Mouse (Mus musculus) lung, postnatal 0 days (tissue): ENCODE results near the gene Fmnl3.

ENCODE experiments used
- CTCF ChIP-seq: IDR thresholded peaks from 2 replicates; pipeline ENCODE4 v1.5.1; 2016; ENCODE audit warnings: antibody characterized with exemption, mild to moderate bottlenecking
- EP300 ChIP-seq: IDR thresholded peaks from 2 replicates; pipeline ENCODE4 v1.6.1; 2016; ENCODE audit warnings: antibody characterized with exemption, mild to moderate bottlenecking, control low read depth

DNA sequence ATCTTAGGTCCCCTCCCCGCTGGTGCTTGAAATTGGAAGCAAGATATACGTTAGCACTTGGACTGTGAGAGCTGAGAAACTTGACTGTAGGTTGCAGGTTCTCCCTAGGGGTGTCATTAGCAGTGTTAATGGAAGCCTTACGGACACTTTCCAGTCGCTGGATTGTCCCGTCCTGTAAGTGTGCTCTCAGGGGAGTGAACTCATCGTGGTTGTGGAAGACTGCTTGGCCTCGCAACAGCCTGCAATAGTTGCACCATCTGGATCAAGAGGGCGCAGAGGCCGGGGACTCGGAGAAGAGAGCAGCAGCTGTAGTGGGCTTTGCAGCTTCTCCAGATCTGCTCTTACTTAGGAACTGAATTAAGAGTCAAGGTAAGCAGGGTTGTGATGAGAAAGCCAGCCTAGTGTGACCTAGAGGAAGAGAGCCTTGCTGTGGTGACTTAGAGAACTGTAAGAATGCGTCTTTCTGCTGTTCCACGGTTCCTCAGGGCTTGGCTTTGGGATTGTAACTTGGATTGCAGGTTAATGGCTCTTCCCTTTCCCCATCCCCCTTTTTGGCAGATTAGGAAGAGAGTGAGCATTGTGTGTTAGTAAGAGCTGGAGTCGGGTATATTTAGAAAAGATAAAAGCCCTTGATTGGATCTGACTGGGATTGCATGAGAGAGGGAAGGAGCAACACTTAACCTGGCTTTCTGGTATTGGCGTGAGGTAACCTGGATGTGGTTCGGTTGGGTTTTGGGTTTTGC is 29.4 kb upstream of the Fmnl3 start:
- TF ChIP-seq CTCF (no peak), EP300 (no peak)
